Mouse (Mus musculus): ENCODE results near the gene Chst5. TPM values are rescaled to one million over a fixed set of nuclear protein-coding genes. Genes with fewer than 3 reads are reported as not detected.

The Chst5 gene
- not detected in 2 replicates for total RNA-seq (2012; rRNA removed)
- polyA plus RNA-seq (2012; ENCODE audit: insufficient read depth in 1 of 2, insufficient read length in 2 of 2, low read depth in 1 of 2, low replicate concordance in 2 of 2, missing spikeins in 1 of 2): not detected

GRCm38 (mm10) chr8:111909621-111910450 lies at the start of gene Chst5:
TSS of gene Chst5 (minus strand) at chr8:111910447.
- Histone ChIP-seq H3K4me3 (ENCODE audit: control insufficient read depth in 1 of 2, insufficient read depth in 1 of 2, low read depth in 2 of 2, low read length in 2 of 2) (no peak within 1 kb of the TSS), H3K79me2 (ENCODE audit: control insufficient read depth, insufficient read depth, low read length, poor library complexity) (no peaks in the 10 kb centered on the region), H3K9me3 (replicated peaks; ENCODE audit: insufficient read depth, low read length) (no peaks in the 10 kb centered on the region), H3K27ac (ENCODE audit: control insufficient read depth, low read depth, low read length) (no peak within 1 kb of the TSS), H3K27me3 (ENCODE audit: control insufficient read depth in 1 of 2, insufficient read depth in 2 of 2, low read length in 2 of 2) (no peaks in the 10 kb centered on the region), H3K4me1 (ENCODE audit: control insufficient read depth in 1 of 2, insufficient read depth in 2 of 2, low read length in 2 of 2) (no peaks in the 10 kb centered on the region), H3K36me3 (ENCODE audit: control insufficient read depth in 1 of 2, insufficient read depth in 2 of 2, low read length in 2 of 2) (no peaks in the 10 kb centered on the region), H3K9ac (ENCODE audit: control insufficient read depth, low read depth, low read length, poor library complexity, severe bottlenecking) (no peak within 1 kb of the TSS)
- no peak for TF ChIP-seq ETS1 (IDR thresholded peaks at IDR 0.05; ENCODE audit: low read depth, low read length)
- no peak for TF ChIP-seq RAD21 (IDR thresholded peaks at IDR 0.05; ENCODE audit: low read depth, low read length)
- TF ChIP-seq CHD1 (IDR thresholded peaks at IDR 0.05; ENCODE audit: low read depth, low read length): no peak
- TF ChIP-seq SIN3A (IDR thresholded peaks at IDR 0.05; ENCODE audit: low read length): no peak
- no peak for TF ChIP-seq SMC3 (IDR thresholded peaks at IDR 0.05; ENCODE audit: low read depth, low read length)
- TF ChIP-seq TBP (IDR thresholded peaks at IDR 0.05; ENCODE audit: low read depth, low read length): no peak
- TF ChIP-seq JUND (IDR thresholded peaks at IDR 0.05; ENCODE audit: low read depth, low read length): no peak
- no peak for TF ChIP-seq USF2 (IDR thresholded peaks at IDR 0.05; ENCODE audit: borderline replicate concordance in 1 of 2, insufficient read depth in 1 of 2, low read depth in 1 of 2, low read length in 2 of 2)
- no peak for TF ChIP-seq ZMIZ1 (IDR thresholded peaks at IDR 0.05; ENCODE audit: low read depth, low read length)
- no peak for TF ChIP-seq USF1 (IDR thresholded peaks at IDR 0.05; ENCODE audit: low read depth, low read length)
- no peak for TF ChIP-seq GATA1 (IDR thresholded peaks at IDR 0.05; ENCODE audit: low read depth, low read length)
- TF ChIP-seq E2F4 (IDR thresholded peaks at IDR 0.05; ENCODE audit: borderline replicate concordance, low read depth, low read length): no peak
- TF ChIP-seq ZNF384 (IDR thresholded peaks at IDR 0.05; ENCODE audit: low read depth, low read length): no peak
- no peak for TF ChIP-seq POLR2AphosphoS5 (IDR thresholded peaks at IDR 0.05; ENCODE audit: borderline replicate concordance, low read depth, low read length)
- no peak for TF ChIP-seq MAFK (IDR thresholded peaks at IDR 0.05; ENCODE audit: borderline replicate concordance, low read depth, low read length)
- TF ChIP-seq CHD2 (IDR thresholded peaks at IDR 0.05; ENCODE audit: low read length): no peak
- no peak for TF ChIP-seq GABPA (IDR thresholded peaks at IDR 0.05; ENCODE audit: low read depth, low read length)
- TF ChIP-seq ELF1 (IDR thresholded peaks at IDR 0.05; ENCODE audit: low read depth, low read length): no peak
- no peak for TF ChIP-seq TCF12 (IDR thresholded peaks at IDR 0.05; ENCODE audit: low read depth, low read length)
- no peak for TF ChIP-seq MAX (IDR thresholded peaks at IDR 0.05; ENCODE audit: low read length)
- no peak for DNase-seq (ENCODE audit: low read depth, low spot score)
